In genomic region chr10:59558602-59559001, GRCm38 (mm10) we compare ENCODE assay signal across 22 mouse cellular contexts. TPM values are rescaled to one million over a fixed set of nuclear protein-coding genes. Genes with fewer than 3 reads are reported as not detected.
"Had no signal": no experiment of that assay in that cellular context is flagged by ENCODE, and none has a peak within 500 bp of the region (broad histone marks: within the 10 kb centered on the region; RNA-seq: fewer than 3 reads in every experiment).

No protein-coding gene starts in this region.

- H3K4me2 ChIP-seq: liver, embryonic 11.5 days; liver, embryonic 15.5 days; midbrain, embryonic 13.5 days; stomach, embryonic 15.5 days had no signal

- H3K4me3 ChIP-seq: layer of hippocampus, adult 2 months; limb, embryonic 10.5 days; liver, embryonic 15.5 days; midbrain, embryonic 13.5 days; stomach, embryonic 15.5 days had no signal

- ATAC-seq: lung, postnatal 0 days; midbrain, embryonic 13.5 days had no signal

- DNase-seq: kidney, postnatal 4 days; lung, adult 2 months; lung, postnatal 36 days; right cerebral cortex, postnatal 14 days; thymus, postnatal 4 days had no signal

- H3K36me3 ChIP-seq: limb, embryonic 10.5 days; liver, embryonic 15.5 days; midbrain, embryonic 13.5 days; stomach, embryonic 15.5 days had no signal

- H3K27ac ChIP-seq: layer of hippocampus, adult 2 months; limb, embryonic 10.5 days; liver, embryonic 15.5 days; midbrain, embryonic 13.5 days; stomach, embryonic 15.5 days had no signal

- H3K4me1 ChIP-seq: liver, embryonic 15.5 days; midbrain, embryonic 13.5 days had no signal

- H3K9me3 ChIP-seq: limb, embryonic 10.5 days; liver, embryonic 15.5 days; stomach, embryonic 15.5 days had no signal

- H3K9ac ChIP-seq: liver, embryonic 15.5 days; midbrain, embryonic 13.5 days; stomach, embryonic 15.5 days had no signal

- H3K27me3 ChIP-seq: liver, embryonic 15.5 days; midbrain, embryonic 13.5 days; stomach, embryonic 15.5 days had no signal

RNA-seq across cellular contexts. Expression of gene Gm10322, which starts 57.3 kb away (rescaled TPM):
- total RNA-seq: layer of hippocampus, adult 2 months; layer of hippocampus, postnatal 14 days; left cerebral cortex, adult 18-20 months; left cerebral cortex, postnatal 14 days; megakaryocyte progenitor cell, adult 5-6 weeks; midbrain, postnatal 0 days had no signal
- polyA plus RNA-seq: limb, embryonic 10.5 days; limb, embryonic 14.5 days; liver, embryonic 11.5 days; liver, embryonic 15.5 days; lung, adult 2 months; lung, postnatal 0 days; midbrain, embryonic 13.5 days; midbrain, postnatal 0 days; neural tube, embryonic 14.5 days; spleen, adult 2 months; stomach, embryonic 15.5 days; testis, adult 2 months; thymus, postnatal 0 days had no signal
